Mouse (Mus musculus) CD4-positive, CD25-positive, alpha-beta regulatory T cell, adult 4 months (primary cell): ENCODE data around the gene Lcp2. TPM values are rescaled to one million over a fixed set of nuclear protein-coding genes. Genes with fewer than 3 reads are reported as not detected.

ENCODE experiments used
- ATAC-seq: one replicate; pipeline ENCODE4 v1.8.0; 2017
- polyA plus RNA-seq, 2 experiments: library from polyadenylated mRNA; unstranded; fragments of 100-300 nt; shearing (Covaris generic); gene quantifications; one replicate each; pipeline ENCODE4 v1.2.1; 2017

The Lcp2 gene
- polyA plus RNA-seq, 2 experiments from 2014 or later: 477 to 563 TPM

GRCm38 (mm10) chr11:34048375-34049124 lies 1.8 kb downstream of the Lcp2 start:
- ATAC-seq: peak; percentile 50

GRCm38 (mm10) chr11:34049125-34049379 lies 2.3 kb downstream of the Lcp2 start:
- peak; percentile 18 for ATAC-seq

GRCm38 (mm10) chr11:34050063-34050462 lies 3.3 kb downstream of the Lcp2 start:
- ATAC-seq: no peak

- no peak for ATAC-seq
Observed at GRCm38 (mm10) chr11:34050643-34051042, 3.9 kb downstream of the Lcp2 start.

GRCm38 (mm10) chr11:34053031-34053818 lies 6.5 kb downstream of the Lcp2 start:
- ATAC-seq: peak; percentile 35

GRCm38 (mm10) chr11:34054031-34054727 lies 7.5 kb downstream of the Lcp2 start:
- ATAC-seq: peak; percentile 51

GRCm38 (mm10) chr11:34056715-34057114 lies 10.0 kb downstream of the Lcp2 start:
- peak; percentile 27 for ATAC-seq

GRCm38 (mm10) chr11:34058332-34058731 lies 11.6 kb downstream of the Lcp2 start:
- ATAC-seq: no peak

- peak; percentile 18 for ATAC-seq
Observed at GRCm38 (mm10) chr11:34058960-34059359, 12.2 kb downstream of the Lcp2 start.

GRCm38 (mm10) chr11:34061740-34062139 lies 15.0 kb downstream of the Lcp2 start:
- ATAC-seq: no peak

GRCm38 (mm10) chr11:34063257-34063656 lies 16.5 kb downstream of the Lcp2 start:
- ATAC-seq: no peak

GRCm38 (mm10) chr11:34063702-34064485 lies 17.2 kb downstream of the Lcp2 start:
- peak; percentile 87 for ATAC-seq

- no peak for ATAC-seq
Observed at GRCm38 (mm10) chr11:34070596-34070995, 23.9 kb downstream of the Lcp2 start.

GRCm38 (mm10) chr11:34072309-34072708 lies 25.6 kb downstream of the Lcp2 start:
- no peak for ATAC-seq

- ATAC-seq: peak; percentile 35
Observed at GRCm38 (mm10) chr11:34073776-34074175, 27.1 kb downstream of the Lcp2 start.

GRCm38 (mm10) chr11:34077870-34078269 lies 31.1 kb downstream of the Lcp2 start:
- ATAC-seq: no peak

GRCm38 (mm10) chr11:34078581-34078980 lies 31.9 kb downstream of the Lcp2 start:
- peak; percentile 30 for ATAC-seq

GRCm38 (mm10) chr11:34079542-34080464 lies 33.1 kb downstream of the Lcp2 start:
- no peak for ATAC-seq

GRCm38 (mm10) chr11:34083795-34084194 lies 37.1 kb downstream of the Lcp2 start:
- ATAC-seq: no peak

GRCm38 (mm10) chr11:34084639-34085038 lies 37.9 kb downstream of the Lcp2 start:
- peak; percentile 68 for ATAC-seq

- ATAC-seq: peak; percentile 64
Observed at GRCm38 (mm10) chr11:34086164-34086751, 39.5 kb downstream of the Lcp2 start.
